In genomic region chr19:60895251-60895880, GRCm38 (mm10) we compare ENCODE assay signal across 13 mouse cellular contexts. TPM values are rescaled to one million over a fixed set of nuclear protein-coding genes. Genes with fewer than 3 reads are reported as not detected.
DNase-seq lines count a peak whose midpoint lies in the region; ATAC-seq and TF ChIP-seq lines count a peak whose summit lies in the region.
"Had no signal": no experiment of that assay in that cellular context is flagged by ENCODE, and none has a peak within 500 bp of the region (broad histone marks: within the 10 kb centered on the region; RNA-seq: fewer than 3 reads in every experiment).

No protein-coding gene starts in this region.

- H3K4me1 ChIP-seq in spleen, adult 2 months (ENCODE audit: control insufficient read depth, insufficient read depth, insufficient read length) = no peaks in the 10 kb centered on the region
- peaks cover 3 to 31% of the 10 kb centered on the region in 2 experiments for H3K4me1 ChIP-seq in heart, embryonic 14.5 days (ENCODE audit: control insufficient read depth in 2 of 2, insufficient read depth in 2 of 2, low read length in 2 of 2)
- H3K4me1 ChIP-seq in small intestine, adult 2 months (ENCODE audit: control insufficient read depth, insufficient read depth, insufficient read length, low read length) = peaks cover 4% of the 10 kb centered on the region; the same call in 1 of the 2 replicates
- H3K4me1 ChIP-seq in embryonic facial prominence, embryonic 10.5 days = peaks cover 21% of the 10 kb centered on the region

- no peak for TF ChIP-seq POLR2A in spleen, adult 2 months (IDR thresholded peaks at IDR 0.05; ENCODE audit: low read depth, low read length)
- TF ChIP-seq POLR2A in small intestine, adult 2 months (IDR thresholded peaks at IDR 0.05; ENCODE audit: low read depth, low read length) = no peak

- H3K4me2 ChIP-seq in heart, embryonic 14.5 days (ENCODE audit: low read length) = peak overlapping the region; percentile 46
- H3K4me2 ChIP-seq: embryonic facial prominence, embryonic 13.5 days; liver, embryonic 13.5 days had no signal

- H3K9me3 ChIP-seq in heart, embryonic 14.5 days (ENCODE audit: control insufficient read depth, low read length) = no peaks in the 10 kb centered on the region
- no peaks in the 10 kb centered on the region for H3K9me3 ChIP-seq in embryonic facial prominence, embryonic 10.5 days
- H3K9me3 ChIP-seq: embryonic facial prominence, embryonic 13.5 days; liver, embryonic 13.5 days had no signal

- peak overlapping the region; percentile 78 for H3K27ac ChIP-seq in gastrocnemius, adult 2 months
- H3K27ac ChIP-seq in spleen, adult 2 months (ENCODE audit: insufficient read depth, low read length) = peak overlapping the region; percentile 2; the same call in 1 of the 2 replicates
- H3K27ac ChIP-seq in heart, embryonic 14.5 days (replicated peaks in 1 of 2; ENCODE audit: control insufficient read depth in 1 of 2, insufficient read depth in 1 of 2, low read depth in 2 of 2, low read length in 2 of 2) = peak overlapping the region; percentile 3 to 56
- peak overlapping the region; percentile 60; the same call in 1 of the 2 replicates for H3K27ac ChIP-seq in small intestine, adult 2 months (ENCODE audit: insufficient read depth, low read depth, low read length)
- no peak overlapping the region for H3K27ac ChIP-seq in embryonic facial prominence, embryonic 10.5 days (replicated peaks)
- H3K27ac ChIP-seq: embryonic facial prominence, embryonic 13.5 days; liver, embryonic 13.5 days had no signal

- no peak for ATAC-seq in heart, embryonic 14.5 days (ENCODE audit: insufficient number of reproducible peaks, insufficient read depth, low FRiP score, low read depth)
- ATAC-seq: forebrain, embryonic 14.5 days had no signal

- peak overlapping the region; percentile 26 for H3K4me3 ChIP-seq in gastrocnemius, adult 2 months
- no peak overlapping the region for H3K4me3 ChIP-seq in spleen, adult 2 months (ENCODE audit: extremely low read depth, insufficient read depth, insufficient read length)
- H3K4me3 ChIP-seq in heart, embryonic 14.5 days (ENCODE audit: control insufficient read depth in 1 of 2, insufficient read depth in 1 of 2, low read depth in 1 of 2, low read length in 2 of 2) = no peak overlapping the region
- no peak overlapping the region for H3K4me3 ChIP-seq in small intestine, adult 2 months (ENCODE audit: low read depth, low read length)
- no peak overlapping the region for H3K4me3 ChIP-seq in embryonic facial prominence, embryonic 10.5 days
- H3K4me3 ChIP-seq: embryonic facial prominence, embryonic 13.5 days; liver, embryonic 13.5 days had no signal

- intact Hi-C loops in gastrocnemius, adult 2 months (cut with DNase I) = no loop called here

- 60% methylated on average over 3 of the region's 3 CpGs for WGBS in spleen, adult 2 months
- 2% methylated on average over 3 of the region's 3 CpGs for WGBS in heart, embryonic 14.5 days
- 34% methylated on average over 3 of the region's 3 CpGs for WGBS in small intestine, adult 2 months
- 37% methylated on average over 3 of the region's 3 CpGs for WGBS in embryonic facial prominence, embryonic 10.5 days

- H3K27me3 ChIP-seq in spleen, adult 2 months (ENCODE audit: control insufficient read depth, insufficient read depth, low read length) = no peaks in the 10 kb centered on the region
- no peaks in the 10 kb centered on the region for H3K27me3 ChIP-seq in heart, embryonic 14.5 days (ENCODE audit: control insufficient read depth, insufficient read depth, low read length)
- no peaks in the 10 kb centered on the region for H3K27me3 ChIP-seq in small intestine, adult 2 months (ENCODE audit: control insufficient read depth, insufficient read depth, low read length)
- H3K27me3 ChIP-seq in embryonic facial prominence, embryonic 10.5 days (replicated peaks; ENCODE audit: low read depth, poor library complexity, severe bottlenecking) = no peaks in the 10 kb centered on the region
- H3K27me3 ChIP-seq: embryonic facial prominence, embryonic 13.5 days had no signal

- TF ChIP-seq CTCF in gastrocnemius, adult 2 months (IDR thresholded peaks at IDR 0.05) = no peak
- TF ChIP-seq CTCF in spleen, adult 2 months (IDR thresholded peaks at IDR 0.05; ENCODE audit: extremely low read depth, insufficient read depth, insufficient read length, insufficient replicate concordance) = no peak
- TF ChIP-seq CTCF in small intestine, adult 2 months (IDR thresholded peaks at IDR 0.05; ENCODE audit: extremely low read depth, insufficient read length, insufficient replicate concordance, low read depth, low read length) = no peak

- H3K9ac ChIP-seq in heart, embryonic 14.5 days (ENCODE audit: low read length) = peak overlapping the region; percentile 50
- H3K9ac ChIP-seq: embryonic facial prominence, embryonic 13.5 days; liver, embryonic 13.5 days had no signal

- no peaks in the 10 kb centered on the region for H3K36me3 ChIP-seq in spleen, adult 2 months (ENCODE audit: control insufficient read depth, insufficient read depth, low read length)
- no peaks in the 10 kb centered on the region for H3K36me3 ChIP-seq in heart, embryonic 14.5 days (ENCODE audit: control insufficient read depth, insufficient read depth, low read length)
- no peaks in the 10 kb centered on the region for H3K36me3 ChIP-seq in small intestine, adult 2 months (ENCODE audit: control insufficient read depth, insufficient read depth, low read length)
- H3K36me3 ChIP-seq in embryonic facial prominence, embryonic 10.5 days (replicated peaks) = no peaks in the 10 kb centered on the region
- H3K36me3 ChIP-seq: embryonic facial prominence, embryonic 13.5 days; liver, embryonic 13.5 days had no signal

- no peak for DNase-seq in gastrocnemius, adult 2 months
- no peak for DNase-seq in gastrocnemius, adult 8-10 months (ENCODE audit: low spot score in 2 of 2)
- DNase-seq in spleen, adult 2 months (ENCODE audit: low read depth in 1 of 2, low spot score in 2 of 2) = no peak
- no peak for DNase-seq in spleen, postnatal 14 days (ENCODE audit: low spot score in 2 of 2)
- DNase-seq in embryo, embryonic 10 days (ENCODE audit: low spot score) = no peak
- DNase-seq in embryonic facial prominence, embryonic 10.5 days (ENCODE audit: low spot score) = no peak
- DNase-seq: adrenal gland, postnatal 14 days; cerebellum, adult 11-12 months; liver, embryonic 13.5 days had no signal

RNA-seq across cellular contexts. Expression of gene Grk5, which starts 5.8 kb away (rescaled TPM):
- total RNA-seq in gastrocnemius, adult 2 months (2021) = 1 to 10 TPM; 3.9 to 5.4 TPM
- 1 to 10 TPM; 2.4 to 4.0 (median 2.7) TPM for total RNA-seq in gastrocnemius, adult 8-10 months (2022)
- polyA plus RNA-seq in spleen, adult 2 months (2012; rRNA removed) = 2.0 and 2.1 TPM in 2 replicates
- polyA plus RNA-seq in heart, embryonic 14.5 days (2014; fragmentation: Nextera tagmentation; extraction: Ambion mirVana) = 4.5 TPM in 2 replicates
- polyA plus RNA-seq in small intestine, adult 2 months (2012; rRNA removed) = 0.81 and 1.3 TPM in 2 replicates
- 2.1 and 2.4 TPM in 2 replicates for polyA plus RNA-seq in embryonic facial prominence, embryonic 10.5 days (2016; fragmentation: Nextera tagmentation; extraction: Ambion mirVana)

RNA-seq across cellular contexts. Expression of gene Prdx3, which starts 21.0 kb away (rescaled TPM):
- total RNA-seq in gastrocnemius, adult 2 months (2021) = 100 to 1,000 TPM; 207 to 240 TPM
- total RNA-seq in gastrocnemius, adult 8-10 months (2022) = 100 to 1,000 TPM; 213 to 249 (median 226) TPM
- 54.0 and 55.7 TPM in 2 replicates for polyA plus RNA-seq in spleen, adult 2 months (2012; rRNA removed)
- 201 and 205 TPM in 2 replicates for polyA plus RNA-seq in heart, embryonic 14.5 days (2014; fragmentation: Nextera tagmentation; extraction: Ambion mirVana)
- polyA plus RNA-seq in small intestine, adult 2 months (2012; rRNA removed) = 30.4 and 40.2 TPM in 2 replicates
- polyA plus RNA-seq in embryonic facial prominence, embryonic 10.5 days (2016; fragmentation: Nextera tagmentation; extraction: Ambion mirVana) = 104 and 112 TPM in 2 replicates

RNA-seq across cellular contexts. Expression of gene Sfxn4, which starts 34.1 kb away (rescaled TPM):
- total RNA-seq in gastrocnemius, adult 2 months (2021) = 1 to 10 TPM; 1.6 to 4.2 TPM
- 1 to 10 TPM; 1.9 to 3.1 (median 2.2) TPM for total RNA-seq in gastrocnemius, adult 8-10 months (2022)
- 0.52 and 0.94 TPM in 2 replicates for polyA plus RNA-seq in spleen, adult 2 months (2012; rRNA removed)
- 7.7 and 8.5 TPM in 2 replicates for polyA plus RNA-seq in heart, embryonic 14.5 days (2014; fragmentation: Nextera tagmentation; extraction: Ambion mirVana)
- polyA plus RNA-seq in small intestine, adult 2 months (2012; rRNA removed) = 0.16 and 0.29 TPM in 2 replicates
- 11.1 and 12.6 TPM in 2 replicates for polyA plus RNA-seq in embryonic facial prominence, embryonic 10.5 days (2016; fragmentation: Nextera tagmentation; extraction: Ambion mirVana)
